Mouse (Mus musculus) limb, embryonic 15.5 days (tissue): ENCODE results near the gene 1190007I07Rik. TPM values are rescaled to one million over a fixed set of nuclear protein-coding genes. Genes with fewer than 3 reads are reported as not detected.
"Not testable (repeated sequence)": the region's sequence is repeated elsewhere in the genome, so short reads cannot be mapped to it uniquely, and the experiment has no call there.

Source experiments
- ATAC-seq: fragments of 200-750 bp; cut with Nextera tagmentation; 2 replicates; pipeline ENCODE4 v1.8.0; 2017; ENCODE audit warnings: low read depth, moderate TSS enrichment; ENCODE audit not compliant: insufficient number of reproducible peaks, low FRiP score, low TSS enrichment
- H3K27ac ChIP-seq: fragments of 300-500 bp; sonication (generic); 2 replicates; pipeline ENCODE4 v1.5.1; 2015; ENCODE audit warnings: moderate library complexity, mild to moderate bottlenecking, inconsistent platforms
- H3K27me3 ChIP-seq: fragments of 300-500 bp; sonication (generic); 2 replicates; pipeline ENCODE4 v1.6.1; 2015; ENCODE audit warnings: inconsistent platforms
- H3K36me3 ChIP-seq: fragments of 300-500 bp; sonication (generic); 2 replicates; pipeline ENCODE4 v1.6.1; 2015; ENCODE audit warnings: inconsistent platforms
- H3K4me1 ChIP-seq: fragments of 300-500 bp; sonication (generic); 2 replicates; pipeline ENCODE4 v1.6.1; 2015; ENCODE audit warnings: inconsistent platforms
- H3K4me2 ChIP-seq: fragments of 300-500 bp; sonication (generic); 2 replicates; pipeline ENCODE4 v1.6.1; 2015; ENCODE audit warnings: mild to moderate bottlenecking, inconsistent platforms
- H3K4me3 ChIP-seq: fragments of 300-500 bp; sonication (generic); 2 replicates; pipeline ENCODE4 v1.5.1; 2015; ENCODE audit warnings: mild to moderate bottlenecking, inconsistent platforms
- H3K9ac ChIP-seq: fragments of 300-500 bp; sonication (generic); 2 replicates; pipeline ENCODE4 v1.6.1; 2015; ENCODE audit warnings: inconsistent platforms
- H3K9me3 ChIP-seq: fragments of 300-500 bp; sonication (generic); 2 replicates; pipeline ENCODE4 v1.6.1; 2016; ENCODE audit warnings: inconsistent platforms
- WGBS: fragments of 180-500 bp; shearing (Covaris S2); methylation state at CpG from one replicate; pipeline ENCODE4 v1.1.7; 2015; 5-methylcytosine and 5-hydroxymethylcytosine counted together
- polyA plus RNA-seq: library from polyadenylated mRNA; unstranded; fragments of >200 nt; fragmentation: Nextera tagmentation; extraction: Ambion mirVana; gene quantifications from 2 replicates; pipeline ENCODE4 v1.2.1, GENCODE M21; 2015

1190007I07Rik gene
- polyA plus RNA-seq, 1 experiment from 2014 or later, result 36.2 TPM

DNA sequence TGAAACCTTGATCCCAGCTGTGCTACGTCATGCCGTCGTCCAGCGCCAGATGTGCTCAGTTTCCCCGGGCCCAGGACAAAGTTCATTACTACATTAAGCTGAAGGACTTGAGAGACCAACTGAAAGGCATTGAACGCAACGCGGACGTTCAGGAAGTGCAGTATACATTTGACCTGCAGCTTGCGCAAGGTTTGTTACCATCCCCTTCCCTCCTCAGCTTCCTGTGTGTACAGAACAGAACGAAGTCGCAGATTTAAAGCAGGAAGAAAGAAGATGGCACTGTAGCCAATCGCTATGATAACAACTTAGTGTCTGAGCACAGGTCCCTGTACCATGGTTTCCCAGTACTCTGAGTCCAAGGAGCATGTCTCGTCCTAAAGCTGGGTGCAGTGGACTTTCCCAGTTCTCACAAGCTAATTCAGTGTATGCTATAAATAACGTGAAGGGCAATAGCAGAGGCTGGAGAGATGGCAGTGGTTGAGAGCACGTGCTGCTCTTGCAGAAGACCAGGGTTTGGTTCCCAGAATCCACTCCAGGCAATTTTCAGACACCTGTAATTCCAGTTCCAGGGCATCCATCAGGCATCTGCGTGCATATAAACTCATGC, 24.3 kb upstream of the 1190007I07Rik start:
- ATAC-seq, result no peak
- H3K27me3 ChIP-seq, result no peaks in the 10 kb centered on the region
- H3K9me3 ChIP-seq, result no peaks in the 10 kb centered on the region
- no peak overlapping the region for H3K4me3 ChIP-seq
- 88% methylated on average over 17 of the region's 17 CpGs for WGBS
- no peak overlapping the region for H3K27ac ChIP-seq
- no peak overlapping the region for H3K9ac ChIP-seq
- H3K4me1 ChIP-seq, result no peaks in the 10 kb centered on the region
- no peak overlapping the region for H3K4me2 ChIP-seq
- peaks cover 70% of the 10 kb centered on the region for H3K36me3 ChIP-seq

DNA sequence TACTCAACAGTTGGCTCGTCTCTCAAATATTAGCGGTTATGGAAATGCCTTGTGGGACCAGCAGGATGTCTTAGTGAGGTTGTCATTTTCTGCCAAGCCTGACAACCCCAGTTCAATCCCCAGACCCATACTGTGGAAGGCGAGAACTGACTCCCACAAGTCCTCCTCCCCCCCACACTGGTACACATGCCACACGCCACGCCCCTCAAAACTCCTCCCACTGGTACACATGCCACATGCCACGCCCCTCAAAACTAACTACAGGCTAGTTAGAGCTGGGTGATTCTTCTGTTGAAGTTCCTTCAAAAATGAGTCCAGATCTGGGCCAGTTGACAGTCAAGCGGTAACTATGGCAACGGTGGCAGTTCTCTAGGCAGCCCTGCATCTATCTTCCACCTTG, 23.1 kb upstream of the 1190007I07Rik start:
- no peak for ATAC-seq
- H3K27ac ChIP-seq, result no peak overlapping the region
- no peaks in the 10 kb centered on the region for H3K9me3 ChIP-seq
- no peaks in the 10 kb centered on the region for H3K4me1 ChIP-seq
- no peak overlapping the region for H3K4me2 ChIP-seq
- peaks cover 68% of the 10 kb centered on the region for H3K36me3 ChIP-seq
- no peak overlapping the region for H3K9ac ChIP-seq
- H3K27me3 ChIP-seq, result no peaks in the 10 kb centered on the region
- no peak overlapping the region for H3K4me3 ChIP-seq
- WGBS, result 90% methylated on average over 8 of the region's 8 CpGs

DNA sequence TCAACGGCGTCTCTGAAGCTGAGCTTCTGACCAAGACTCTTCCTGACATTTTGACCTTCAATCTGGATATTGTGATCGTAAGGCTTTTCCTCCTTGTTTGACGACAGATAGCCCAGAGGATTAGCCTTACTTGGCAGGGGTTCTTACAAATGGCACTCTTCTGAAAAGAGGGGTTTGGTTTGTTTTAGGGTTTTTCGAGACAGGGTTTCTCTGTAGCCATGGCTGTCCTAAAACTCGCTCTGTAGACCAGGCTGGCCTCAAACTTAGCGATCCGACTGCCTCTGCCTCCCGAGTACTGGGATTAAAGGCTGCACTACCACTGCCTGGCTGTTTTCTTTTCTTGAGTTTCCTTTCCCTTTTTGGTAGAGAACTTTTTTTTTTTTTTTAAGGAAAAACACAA, 18.5 kb upstream of the 1190007I07Rik start:
- peaks cover 78% of the 10 kb centered on the region for H3K36me3 ChIP-seq
- no peak overlapping the region for H3K9ac ChIP-seq
- no peak overlapping the region for H3K4me3 ChIP-seq
- no peaks in the 10 kb centered on the region for H3K27me3 ChIP-seq
- no peak overlapping the region for H3K27ac ChIP-seq
- H3K4me2 ChIP-seq, result no peak overlapping the region
- ATAC-seq, result no peak
- 93% methylated on average over 9 of the region's 9 CpGs for WGBS
- no peaks in the 10 kb centered on the region for H3K9me3 ChIP-seq
- H3K4me1 ChIP-seq, result no peaks in the 10 kb centered on the region

DNA sequence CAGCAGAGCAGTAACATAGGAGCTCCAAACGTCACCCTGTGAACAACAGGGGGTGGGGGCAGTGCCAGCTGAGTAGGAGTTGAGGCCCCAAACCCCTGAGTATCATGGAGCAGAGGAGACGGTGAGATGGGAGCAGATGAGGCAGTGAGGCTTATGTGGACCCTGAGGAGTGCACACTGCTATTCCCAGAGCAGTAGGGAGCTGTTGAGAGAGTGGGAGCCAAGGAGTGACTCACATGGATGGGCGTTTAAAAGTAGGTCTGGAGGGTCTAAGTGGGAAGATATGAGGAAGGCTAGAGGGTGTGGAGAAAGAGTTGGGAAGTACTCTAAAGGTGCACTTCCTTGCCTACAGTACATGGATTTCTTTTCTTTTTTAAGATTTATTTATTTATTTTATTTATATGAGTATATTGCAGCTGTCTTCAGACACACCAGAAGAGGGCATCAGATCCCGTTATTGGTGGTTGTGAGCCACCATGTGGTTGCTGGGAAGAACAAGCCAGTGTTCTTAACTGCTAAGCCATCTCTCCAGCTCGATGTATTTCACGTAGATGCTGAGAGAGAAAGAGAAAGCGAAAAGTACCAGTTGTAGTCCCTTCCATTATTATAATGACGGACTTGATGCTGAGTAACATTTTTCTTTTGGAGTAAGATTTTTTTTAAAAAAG, 16.1 kb upstream of the 1190007I07Rik start:
- H3K9me3 ChIP-seq, result no peaks in the 10 kb centered on the region
- WGBS, result 90% methylated on average over 8 of the region's 8 CpGs
- no peak for ATAC-seq
- no peak overlapping the region for H3K4me3 ChIP-seq
- H3K27me3 ChIP-seq, result no peaks in the 10 kb centered on the region
- H3K4me2 ChIP-seq, result no peak overlapping the region
- no peak overlapping the region for H3K9ac ChIP-seq
- no peaks in the 10 kb centered on the region for H3K4me1 ChIP-seq
- H3K36me3 ChIP-seq, result peaks cover 64% of the 10 kb centered on the region
- H3K27ac ChIP-seq, result no peak overlapping the region

DNA sequence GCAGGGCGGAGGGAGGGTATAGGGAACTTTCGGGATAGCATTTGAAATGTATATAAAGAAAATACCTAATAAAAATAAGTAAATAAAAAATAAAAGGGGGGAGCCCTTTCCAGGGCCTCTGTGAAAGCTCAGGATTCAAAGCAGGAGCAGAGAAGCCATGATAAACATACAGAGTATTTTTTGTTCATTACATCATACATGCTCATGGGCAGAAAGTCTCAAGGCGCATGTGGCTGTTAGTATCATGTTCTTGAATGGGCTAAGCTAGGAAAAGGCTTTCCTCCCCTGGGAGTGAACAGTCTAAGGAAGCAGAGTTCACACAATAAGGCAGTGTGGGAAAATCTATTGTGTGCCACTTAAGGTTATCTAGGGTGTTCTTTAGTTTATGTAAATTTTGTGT, 13.3 kb upstream of the 1190007I07Rik start:
- no peak for ATAC-seq
- H3K27ac ChIP-seq, result no peak overlapping the region
- WGBS, result 94% methylated on average over 3 of the region's 3 CpGs
- H3K9me3 ChIP-seq, result no peaks in the 10 kb centered on the region
- peaks cover 62% of the 10 kb centered on the region for H3K36me3 ChIP-seq
- no peak overlapping the region for H3K4me2 ChIP-seq
- no peak overlapping the region for H3K9ac ChIP-seq
- H3K27me3 ChIP-seq, result no peaks in the 10 kb centered on the region
- H3K4me3 ChIP-seq, result no peak overlapping the region
- peaks cover 4% of the 10 kb centered on the region; the same call in 1 of the 2 replicates for H3K4me1 ChIP-seq

DNA sequence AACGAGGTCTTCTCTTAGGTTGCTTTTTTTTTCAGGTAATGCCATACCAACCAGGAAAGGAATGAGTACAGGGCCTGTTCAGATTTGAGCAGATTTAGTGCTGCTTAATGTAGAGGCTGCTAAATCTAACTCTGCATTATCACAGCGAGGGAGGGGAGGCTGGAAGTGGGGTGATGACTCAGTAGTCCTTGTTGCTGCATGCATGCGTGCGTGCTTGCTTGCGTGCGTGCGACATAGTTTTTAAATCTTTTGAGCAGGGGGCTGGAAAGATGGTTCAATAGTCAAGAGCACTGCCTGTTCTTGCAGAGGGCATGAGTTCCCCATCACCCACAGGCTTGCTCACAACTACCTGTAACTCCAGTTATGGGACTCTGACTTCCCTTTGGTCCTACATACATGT, 11.3 kb upstream of the 1190007I07Rik start:
- Histone ChIP-seq H3K4me2 (no peak overlapping the region), H3K9ac (no peak overlapping the region), H3K27ac (no peak overlapping the region), H3K27me3 (no peaks in the 10 kb centered on the region), H3K36me3 (peaks cover 44% of the 10 kb centered on the region), H3K4me3 (no peak overlapping the region), H3K4me1 (peaks cover 15% of the 10 kb centered on the region), H3K9me3 (no peaks in the 10 kb centered on the region)
- 92% methylated on average over 7 of the region's 7 CpGs for whole genome bisulfite sequencing
- ATAC-seq, result no peak

DNA sequence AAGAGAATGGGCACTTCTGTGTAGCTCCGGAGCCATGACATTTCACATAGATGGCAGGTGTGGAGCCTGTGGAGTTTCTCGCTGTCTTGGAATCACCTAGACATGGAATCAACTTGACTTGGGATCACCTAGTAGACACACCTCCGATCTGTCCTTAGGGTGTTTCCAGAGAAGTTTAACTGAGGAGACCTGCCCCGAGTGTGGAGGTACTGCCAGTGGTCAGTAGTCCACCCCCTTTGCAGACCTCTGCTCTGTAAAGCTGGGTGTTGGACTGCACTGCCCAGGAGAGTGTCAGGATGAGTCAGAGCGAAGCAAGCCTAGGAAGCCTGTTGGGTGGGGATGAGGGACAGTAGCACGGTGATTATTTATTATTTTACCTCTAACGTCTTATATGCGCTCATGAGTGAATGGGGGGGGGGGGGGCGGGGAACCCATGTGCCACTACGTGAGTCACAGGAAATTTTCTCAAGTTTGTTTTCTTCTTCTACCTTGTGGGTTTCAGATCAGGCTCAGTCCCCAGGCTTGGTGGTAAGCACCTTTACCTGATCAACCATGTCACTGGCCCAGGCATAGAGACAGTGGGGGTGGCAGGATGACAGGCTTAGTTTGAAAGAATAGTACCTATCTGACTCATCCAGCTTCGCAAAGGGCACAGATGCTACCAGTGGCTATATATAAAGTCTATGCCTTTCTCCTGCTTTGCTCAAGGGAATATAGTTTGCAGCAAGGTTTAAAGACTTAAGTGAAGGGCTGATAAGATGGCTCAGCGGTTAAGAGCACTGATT, 9.7 kb upstream of the 1190007I07Rik start:
- Histone ChIP-seq H3K27me3 (no peaks in the 10 kb centered on the region), H3K4me2 (no peak overlapping the region), H3K9me3 (no peaks in the 10 kb centered on the region), H3K27ac (no peak overlapping the region), H3K36me3 (peaks cover 36% of the 10 kb centered on the region), H3K9ac (no peak overlapping the region), H3K4me1 (peaks cover 20% of the 10 kb centered on the region), H3K4me3 (no peak overlapping the region)
- 95% methylated on average over 12 of the region's 12 CpGs for WGBS
- ATAC-seq, result no peak

DNA sequence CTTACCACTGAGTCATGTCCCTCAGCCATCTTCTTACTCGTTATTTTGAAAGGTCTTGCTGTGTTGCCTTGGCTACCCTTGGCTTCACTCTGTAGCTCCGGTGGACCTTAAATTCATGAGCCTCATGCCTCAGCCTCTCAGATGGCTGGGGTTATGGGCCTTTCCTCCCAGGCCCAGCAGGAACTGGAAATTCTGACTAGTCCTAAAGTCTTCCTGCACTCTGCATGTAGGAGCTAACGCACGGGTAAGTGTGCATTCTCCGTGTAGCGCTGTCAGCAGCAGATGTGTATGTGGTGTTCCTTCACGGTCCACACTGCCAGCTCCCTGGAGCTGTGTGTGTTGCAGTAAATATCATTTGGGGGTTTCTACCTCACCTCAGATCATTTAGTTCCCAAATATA, 8.1 kb upstream of the 1190007I07Rik start:
- Histone ChIP-seq H3K9me3 (no peaks in the 10 kb centered on the region), H3K27me3 (no peaks in the 10 kb centered on the region), H3K9ac (no peak overlapping the region), H3K4me3 (peak overlapping the region; percentile 76; the same call in 1 of the 2 replicates), H3K36me3 (peaks cover 25% of the 10 kb centered on the region), H3K27ac (no peak overlapping the region), H3K4me1 (peaks cover 20% of the 10 kb centered on the region), H3K4me2 (peak overlapping the region; percentile 70)
- WGBS, result 76% methylated on average over 7 of the region's 7 CpGs
- ATAC-seq, result no peak

DNA sequence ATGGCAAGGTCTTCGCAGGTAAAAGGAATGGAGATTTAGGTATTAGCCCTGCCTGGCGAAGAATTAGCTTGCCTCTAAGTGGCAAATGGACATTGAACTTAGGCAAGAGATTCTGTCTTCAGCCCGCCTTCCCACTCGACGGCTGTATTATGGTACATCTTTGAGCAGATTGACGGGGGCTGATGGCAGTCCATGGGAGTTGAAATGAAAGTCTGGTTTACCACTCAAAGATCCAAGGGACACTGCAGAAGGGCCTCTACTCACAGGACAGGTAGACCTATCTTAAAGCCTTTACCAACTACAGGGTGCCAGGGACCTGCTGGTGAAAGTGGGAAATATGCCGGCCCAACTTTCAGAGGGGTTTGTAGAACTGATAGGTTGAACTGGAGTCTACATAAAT, 7.5 kb upstream of the 1190007I07Rik start:
- no peaks in the 10 kb centered on the region for H3K9me3 ChIP-seq
- peak overlapping the region; percentile 94; the same call in 1 of the 2 replicates for H3K27ac ChIP-seq
- H3K9ac ChIP-seq, result peak overlapping the region; percentile 85
- H3K36me3 ChIP-seq, result peaks cover 23% of the 10 kb centered on the region
- no peaks in the 10 kb centered on the region for H3K27me3 ChIP-seq
- peak overlapping the region; percentile 70 for H3K4me2 ChIP-seq
- 15% methylated on average over 7 of the region's 7 CpGs for WGBS
- ATAC-seq, result no peak
- peak overlapping the region; percentile 76 for H3K4me3 ChIP-seq
- H3K4me1 ChIP-seq, result peaks cover 20% of the 10 kb centered on the region

DNA sequence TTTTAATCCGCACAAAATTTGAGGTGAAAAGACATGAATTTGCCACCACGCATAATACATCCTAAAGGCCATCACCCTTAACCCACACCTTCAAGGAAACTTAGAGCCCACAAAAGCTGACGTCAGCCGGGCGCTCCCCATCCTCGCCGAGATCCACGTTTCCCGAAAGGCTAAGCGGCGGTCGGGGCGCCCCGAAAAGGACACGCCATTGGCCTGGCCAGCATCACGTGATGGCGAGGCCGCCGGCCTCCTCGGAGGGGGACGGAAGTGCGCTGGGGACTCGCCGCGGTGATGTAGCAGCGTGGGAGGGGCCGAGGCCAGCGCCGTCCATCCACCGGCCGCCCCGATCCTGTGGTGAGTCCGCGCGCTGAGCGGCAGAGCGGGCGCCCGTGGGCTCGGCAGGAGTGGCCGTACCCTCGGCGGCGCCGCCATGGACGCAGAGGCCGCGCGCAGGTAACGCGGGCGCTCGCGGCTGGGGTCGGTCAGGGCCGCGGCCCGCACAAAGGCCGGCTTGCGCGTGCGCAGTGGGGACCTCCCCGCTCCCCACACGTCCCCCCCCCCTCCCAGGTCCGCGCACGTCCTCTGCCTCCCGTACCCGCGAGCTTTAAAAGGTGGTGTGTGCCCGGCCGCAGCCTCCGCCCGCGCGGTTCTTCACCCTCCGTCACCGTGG, 6.7 kb upstream of the 1190007I07Rik start, which contains the start of gene Tdg:
Tdg (plus strand) TSS at position 243 of the 670 bp plus-strand sequence.
- peak; percentile 97 for ATAC-seq
- under 1% methylated on average over 69 of the region's 78 CpGs for WGBS
- Histone ChIP-seq H3K4me2 (peak within 1 kb of the TSS; percentile 80), H3K4me3 (peak within 1 kb of the TSS; percentile 76), H3K36me3 (peaks cover 22% of the 10 kb centered on the region), H3K27ac (peak within 1 kb of the TSS; percentile 94), H3K4me1 (peaks cover 20% of the 10 kb centered on the region), H3K9ac (peak within 1 kb of the TSS; percentile 85)
- H3K27me3 ChIP-seq, H3K9me3 ChIP-seq: not testable (repeated sequence)

DNA sequence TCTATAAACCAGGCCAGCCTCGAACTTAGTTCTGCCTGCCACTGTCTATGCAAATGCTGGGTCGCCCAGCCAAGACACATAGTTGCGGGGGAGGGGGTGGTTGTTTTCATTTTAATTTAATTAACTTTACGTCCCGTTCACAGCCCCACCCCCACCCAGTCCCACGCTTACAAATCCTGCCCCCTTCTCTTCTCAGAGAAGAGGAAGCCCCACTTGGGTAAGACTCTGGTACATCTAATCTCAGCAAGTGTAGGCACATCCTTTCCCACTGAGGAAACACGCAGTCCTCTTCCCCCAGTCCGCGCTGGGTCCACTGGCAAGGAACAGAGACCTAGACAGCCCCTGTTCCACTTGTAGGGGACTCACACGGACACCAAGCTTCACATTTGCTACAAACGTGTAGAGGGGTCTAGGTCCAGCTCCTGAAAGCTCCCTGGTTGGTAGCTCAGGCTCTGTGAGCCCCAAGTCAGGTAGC, 6.1 kb upstream of the 1190007I07Rik start:
- Histone ChIP-seq H3K9ac (peak overlapping the region; percentile 85), H3K4me3 (peak overlapping the region; percentile 76), H3K36me3 (peaks cover 19% of the 10 kb centered on the region), H3K4me1 (peaks cover 20% of the 10 kb centered on the region), H3K27me3 (no peaks in the 10 kb centered on the region), H3K9me3 (no peaks in the 10 kb centered on the region), H3K27ac (peak overlapping the region; percentile 94), H3K4me2 (peak overlapping the region; percentile 80)
- 5% methylated on average over 11 of the region's 11 CpGs for WGBS
- ATAC-seq, result no peak
